ENCODE assay signal across 8 mouse cellular contexts in the genomic region with DNA sequence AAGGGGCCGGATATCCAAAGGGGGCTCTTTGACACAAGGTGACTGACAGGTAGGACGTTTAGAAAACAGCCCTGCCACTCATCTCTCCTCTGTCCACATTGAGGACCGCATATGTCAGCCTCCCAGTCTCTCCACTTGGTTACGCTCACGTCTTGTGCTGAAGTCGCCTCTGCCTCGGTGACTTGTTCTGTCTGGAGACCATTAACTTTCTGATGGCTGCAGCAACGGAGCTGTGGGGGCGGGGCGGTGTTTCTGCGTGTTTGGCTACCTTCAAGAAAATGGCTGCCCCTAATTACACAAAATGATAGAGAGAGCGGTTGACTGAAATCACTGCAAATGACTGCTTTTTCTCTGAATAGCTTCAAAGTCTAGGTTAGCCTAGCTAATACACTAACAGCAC. TPM values are rescaled to one million over a fixed set of nuclear protein-coding genes. Genes with fewer than 3 reads are reported as not detected.
DNase-seq lines count a peak whose midpoint lies in the region; ATAC-seq lines count a peak whose summit lies in the region.

No protein-coding gene starts in this region.

- peak overlapping the region; percentile 32 for H3K4me2 ChIP-seq in hindbrain, embryonic 11.5 days (replicated peaks; ENCODE audit: low read depth, low read length)

- ATAC-seq in hindbrain, embryonic 11.5 days (ENCODE audit: low FRiP score) = no peak
- no peak for ATAC-seq in erythroblast, adult 5-6 weeks (replicated peaks; ENCODE audit: low FRiP score, poor library complexity, severe bottlenecking)

- H3K27ac ChIP-seq in hindbrain, embryonic 11.5 days (ENCODE audit: low read depth, low read length) = no peak overlapping the region

- WGBS in hindbrain, embryonic 11.5 days = 10% methylated on average over 12 of the region's 12 CpGs

- H3K36me3 ChIP-seq in hindbrain, embryonic 11.5 days (ENCODE audit: control insufficient read depth, insufficient read depth, low read length) = no peaks in the 10 kb centered on the region

- H3K27me3 ChIP-seq in hindbrain, embryonic 11.5 days (ENCODE audit: control insufficient read depth, insufficient read depth, low read length) = no peaks in the 10 kb centered on the region; the same call in 1 of the 2 replicates

- H3K9ac ChIP-seq in hindbrain, embryonic 11.5 days (ENCODE audit: low read depth, low read length) = no peak overlapping the region

- H3K4me3 ChIP-seq in hindbrain, embryonic 11.5 days (ENCODE audit: low read depth, low read length) = peak overlapping the region; percentile 20

- peak; percentile 38 for DNase-seq in embryo, embryonic 10 days (ENCODE audit: low spot score)
- DNase-seq in embryo, embryonic 9.5 days (ENCODE audit: extremely low spot score) = no peak
- DNase-seq in right cerebral cortex, adult 18-20 months = peak; percentile 3
- no peak for DNase-seq in right cerebral cortex, postnatal 36 days (ENCODE audit: low spot score in 2 of 2)
- peak; percentile 62 for DNase-seq in hindbrain, embryonic 11.5 days (ENCODE audit: low spot score)
- DNase-seq in mesoderm, embryonic 11.5 days (ENCODE audit: low read depth, low spot score) = peak; percentile 16
- no peak for DNase-seq in gastrocnemius, postnatal 4 days (ENCODE audit: low spot score in 2 of 2)

- no peaks in the 10 kb centered on the region for H3K9me3 ChIP-seq in hindbrain, embryonic 11.5 days (ENCODE audit: control insufficient read depth, low read length)

- no peaks in the 10 kb centered on the region for H3K4me1 ChIP-seq in hindbrain, embryonic 11.5 days (replicated peaks; ENCODE audit: control insufficient read depth, insufficient read depth, low read length)

RNA-seq across cellular contexts. Expression of gene Gm5617, which starts 43.4 kb away (rescaled TPM):
- polyA plus RNA-seq in hindbrain, embryonic 11.5 days (2014; fragmentation: Nextera tagmentation; extraction: Ambion mirVana) = 34.5 and 35.2 TPM in 2 replicates
- not detected in 2 replicates for total RNA-seq in erythroblast, adult 5-6 weeks (2015; ENCODE audit: low replicate concordance)
- total RNA-seq in erythroblast, adult 5-6 weeks (2017; ENCODE audit: low replicate concordance) = 1.6 and 3.2 TPM in 2 replicates
- 10 to 100 TPM; 13.8 to 24.5 TPM for total RNA-seq in gastrocnemius, postnatal 4 days (2021)

RNA-seq across cellular contexts. Expression of gene Rbm7, which starts 43.6 kb away (rescaled TPM):
- polyA plus RNA-seq in hindbrain, embryonic 11.5 days (2014; fragmentation: Nextera tagmentation; extraction: Ambion mirVana) = 116 and 122 TPM in 2 replicates
- total RNA-seq in erythroblast, adult 5-6 weeks (2015; ENCODE audit: low replicate concordance) = 29.2 and 38.9 TPM in 2 replicates
- total RNA-seq in erythroblast, adult 5-6 weeks (2017; ENCODE audit: low replicate concordance) = 31.5 and 31.8 TPM in 2 replicates
- total RNA-seq in gastrocnemius, postnatal 4 days (2021) = 10 to 100 TPM; 31.9 to 32.9 TPM

RNA-seq across cellular contexts. Expression of gene Rexo2, which starts 58.3 kb away (rescaled TPM):
- polyA plus RNA-seq in hindbrain, embryonic 11.5 days (2014; fragmentation: Nextera tagmentation; extraction: Ambion mirVana) = 80.3 and 88.0 TPM in 2 replicates
- 47.8 and 50.8 TPM in 2 replicates for total RNA-seq in erythroblast, adult 5-6 weeks (2015; ENCODE audit: low replicate concordance)
- total RNA-seq in erythroblast, adult 5-6 weeks (2017; ENCODE audit: low replicate concordance) = 26.6 and 36.7 TPM in 2 replicates
- 10 to 100 TPM; 56.4 TPM for total RNA-seq in gastrocnemius, postnatal 4 days (2021)

Comparison
In these comparisons a context has a peak if more than half of its experiments do, and no peak if none do; other contexts are left out.
1. DNase-seq: peak in embryo, embryonic 10 days (single experiment), right cerebral cortex, adult 18-20 months (single experiment), hindbrain, embryonic 11.5 days (single experiment) and mesoderm, embryonic 11.5 days (single experiment); none in embryo, embryonic 9.5 days (single experiment), right cerebral cortex, postnatal 36 days (0 of 2) and gastrocnemius, postnatal 4 days (0 of 2).